Mouse (Mus musculus) forebrain, embryonic 15.5 days (tissue): Measurements from ENCODE around the gene Vmn1r35. TPM values are rescaled to one million over a fixed set of nuclear protein-coding genes. Genes with fewer than 3 reads are reported as not detected.
"Not testable (repeated sequence)": the region's sequence is repeated elsewhere in the genome, so short reads cannot be mapped to it uniquely, and the experiment has no call there.

Experiments used
- ATAC-seq: fragments of 200-750 bp; cut with Nextera tagmentation; replicated peaks from 2 replicates; pipeline ENCODE4 v1.8.0; 2017; ENCODE audit warnings: mild to moderate bottlenecking, moderate TSS enrichment, moderate library complexity
- H3K27ac ChIP-seq: fragments of 300-500 bp; sonication (generic); replicated peaks from 2 replicates; pipeline ENCODE4 v1.5.1; 2015; ENCODE audit warnings: mild to moderate bottlenecking, inconsistent platforms
- H3K27me3 ChIP-seq: fragments of 300-500 bp; sonication (generic); 2 replicates; pipeline ENCODE4 v1.6.1; 2015; ENCODE audit warnings: inconsistent platforms
- H3K36me3 ChIP-seq: fragments of 300-500 bp; sonication (generic); 2 replicates; pipeline ENCODE4 v1.6.1; 2015; ENCODE audit warnings: mild to moderate bottlenecking, inconsistent platforms
- H3K4me1 ChIP-seq: fragments of 300-500 bp; sonication (generic); 2 replicates; pipeline ENCODE4 v1.6.1; 2015; ENCODE audit warnings: inconsistent platforms
- H3K4me2 ChIP-seq: fragments of 300-500 bp; sonication (generic); replicated peaks from 2 replicates; pipeline ENCODE4 v1.6.1; 2015; ENCODE audit warnings: mild to moderate bottlenecking, inconsistent platforms
- H3K4me3 ChIP-seq: fragments of 300-500 bp; sonication (generic); 2 replicates; pipeline ENCODE4 v1.5.1; 2015; ENCODE audit warnings: mild to moderate bottlenecking, inconsistent platforms
- H3K9ac ChIP-seq: fragments of 300-500 bp; sonication (generic); replicated peaks from 2 replicates; pipeline ENCODE4 v1.6.1; 2015; ENCODE audit warnings: mild to moderate bottlenecking, inconsistent platforms
- H3K9me3 ChIP-seq: fragments of 300-500 bp; sonication (generic); 2 replicates; pipeline ENCODE4 v1.6.1; 2016; ENCODE audit warnings: inconsistent platforms
- WGBS: fragments of 180-500 bp; shearing (Covaris S2); methylation state at CpG from one replicate; pipeline ENCODE4 v1.1.7; 2015; ENCODE audit warnings: mixed read lengths; 5-methylcytosine and 5-hydroxymethylcytosine counted together
- polyA plus RNA-seq: library from polyadenylated mRNA; unstranded; fragments of >200 nt; fragmentation: Nextera tagmentation; extraction: Ambion mirVana; gene quantifications from 2 replicates; pipeline ENCODE4 v1.2.1, GENCODE M21; 2015

The Vmn1r35 gene
- not detected in 2 replicates for polyA plus RNA-seq

DNA sequence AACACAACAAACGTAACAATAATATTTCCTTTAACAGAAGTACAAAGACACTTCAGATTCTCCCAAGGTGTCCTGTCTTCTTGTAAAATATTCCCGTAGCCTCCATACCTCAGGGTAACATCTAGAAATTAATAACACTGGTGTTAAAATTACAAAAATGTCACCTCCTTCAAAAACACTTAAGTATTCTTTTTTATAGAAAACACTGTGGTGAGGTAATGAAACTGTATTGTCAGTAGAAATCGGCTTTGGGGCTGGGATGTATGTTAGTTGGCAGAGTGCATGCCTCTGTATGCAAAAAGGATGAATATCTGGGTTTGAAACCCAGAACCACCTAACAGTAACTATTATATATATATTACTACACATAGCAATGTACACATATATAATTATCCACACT, at the start of gene Vmn1r35:
Gene Vmn1r35, minus strand, starts transcription at position 101 of the 400 bp plus-strand sequence.
- H3K9ac ChIP-seq: no peak within 1 kb of the TSS
- H3K27ac ChIP-seq: no peak within 1 kb of the TSS
- H3K4me2 ChIP-seq: no peak within 1 kb of the TSS
- H3K27me3 ChIP-seq: no peaks in the 10 kb centered on the region
- ATAC-seq: no peak
- H3K4me1 ChIP-seq: no peaks in the 10 kb centered on the region
- H3K9me3 ChIP-seq: no peaks in the 10 kb centered on the region
- WGBS: 90% methylated on average over 3 of the region's 3 CpGs
- no peaks in the 10 kb centered on the region for H3K36me3 ChIP-seq
- H3K4me3 ChIP-seq: no peak within 1 kb of the TSS

- not testable (repeated sequence) for H3K4me2 ChIP-seq, H3K9me3 ChIP-seq, H3K27ac ChIP-seq, H3K27me3 ChIP-seq, H3K4me3 ChIP-seq, H3K9ac ChIP-seq, ATAC-seq, H3K36me3 ChIP-seq, H3K4me1 ChIP-seq
Observed at GRCm38 (mm10) chr6:66729082-66729481, 43.4 kb upstream of the Vmn1r35 start, which contains the start of gene Vmn1r37. Gene Vmn1r37 (plus strand): TSS chr6:66729382.

GRCm38 (mm10) chr6:66719068-66719467, 33.4 kb upstream of the Vmn1r35 start, which contains the start of gene Vmn1r36:
Gene Vmn1r36 (minus strand): TSS chr6:66719168.
- not testable (repeated sequence) for H3K9me3 ChIP-seq, H3K27ac ChIP-seq, H3K4me1 ChIP-seq, H3K27me3 ChIP-seq, ATAC-seq, H3K36me3 ChIP-seq, H3K9ac ChIP-seq, H3K4me2 ChIP-seq, H3K4me3 ChIP-seq
- 63% methylated on average over 2 of the region's 2 CpGs for WGBS

- ATAC-seq: no peak
- no peak overlapping the region for H3K27ac ChIP-seq
- 83% methylated on average over 3 of the region's 3 CpGs for WGBS
- no peaks in the 10 kb centered on the region for H3K4me1 ChIP-seq
- no peak overlapping the region for H3K4me2 ChIP-seq
- H3K4me3 ChIP-seq: no peak overlapping the region
- no peaks in the 10 kb centered on the region for H3K27me3 ChIP-seq
- no peaks in the 10 kb centered on the region for H3K36me3 ChIP-seq
- no peak overlapping the region for H3K9ac ChIP-seq
- H3K9me3 ChIP-seq: no peaks in the 10 kb centered on the region
Observed at GRCm38 (mm10) chr6:66713854-66714253, 28.1 kb upstream of the Vmn1r35 start.

DNA sequence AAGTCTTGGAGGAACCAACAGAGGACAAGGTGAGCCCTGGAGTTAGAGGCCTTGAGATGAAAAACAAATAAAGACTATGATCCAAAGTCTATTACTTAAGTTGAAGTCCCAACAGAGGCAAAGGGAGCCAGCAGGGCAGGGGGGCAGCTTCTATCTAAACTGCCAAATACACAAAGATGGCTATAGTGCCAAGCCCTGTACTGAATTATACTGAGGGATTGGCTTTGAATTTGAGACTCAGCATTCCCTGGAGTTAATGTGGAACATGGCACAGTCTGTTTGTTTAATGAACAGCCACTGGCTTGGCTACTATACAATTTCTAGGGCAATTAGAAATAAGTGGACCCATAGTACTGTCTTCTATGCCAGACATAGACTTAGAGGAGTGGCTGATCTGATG, 23.2 kb upstream of the Vmn1r35 start:
- H3K4me2 ChIP-seq: no peak overlapping the region
- no peak for ATAC-seq
- H3K36me3 ChIP-seq: no peaks in the 10 kb centered on the region
- H3K4me1 ChIP-seq: no peaks in the 10 kb centered on the region
- H3K4me3 ChIP-seq: no peak overlapping the region
- H3K27me3 ChIP-seq: no peaks in the 10 kb centered on the region
- no peak overlapping the region for H3K9ac ChIP-seq
- H3K27ac ChIP-seq: no peak overlapping the region
- no peaks in the 10 kb centered on the region for H3K9me3 ChIP-seq

- WGBS: 95% methylated on average over 1 of the region's 1 CpGs
- ATAC-seq: no peak
- Histone ChIP-seq H3K36me3 (no peaks in the 10 kb centered on the region), H3K4me3 (no peak within 1 kb of the TSS), H3K9me3 (no peaks in the 10 kb centered on the region), H3K4me2 (no peak within 1 kb of the TSS), H3K4me1 (no peaks in the 10 kb centered on the region), H3K27me3 (no peaks in the 10 kb centered on the region), H3K27ac (no peak within 1 kb of the TSS), H3K9ac (no peak within 1 kb of the TSS)
Observed at GRCm38 (mm10) chr6:66643779-66644178, 41.9 kb downstream of the Vmn1r35 start, which contains the start of gene Vmn1r34. Gene Vmn1r34 (minus strand): TSS chr6:66643879.

Other genes starting within 250 kb of the Vmn1r35 start
- gene Mad2l1, start 150.5 kb downstream of the Vmn1r35 start, polyA plus RNA-seq: 44.3 and 47.7 TPM in 2 replicates
- 0.09 and 0.11 TPM in 2 replicates for gene Vmn1r32, start 125.8 kb downstream of the Vmn1r35 start, polyA plus RNA-seq
- gene Vmn1r33, start 67.6 kb downstream of the Vmn1r35 start, polyA plus RNA-seq: not detected in 2 replicates
- not detected in 2 replicates for gene Vmn1r34, start 42.0 kb downstream of the Vmn1r35 start, polyA plus RNA-seq
- not detected in 2 replicates for gene Vmn1r36, start 33.3 kb upstream of the Vmn1r35 start, polyA plus RNA-seq
- not detected in 2 replicates for gene Vmn1r37, start 43.5 kb upstream of the Vmn1r35 start, polyA plus RNA-seq
- not detected in 2 replicates for gene Vmn1r38, start 96.7 kb upstream of the Vmn1r35 start, polyA plus RNA-seq
- not detected in 2 replicates for gene Vmn1r39, start 124.7 kb upstream of the Vmn1r35 start, polyA plus RNA-seq
- 22.2 and 28.1 TPM in 2 replicates for gene Gng12, start 210.5 kb upstream of the Vmn1r35 start, polyA plus RNA-seq